Mouse (Mus musculus) mammary gland, adult 2 months (tissue): Measurements from ENCODE around the gene Nsmce4a. TPM values are rescaled to one million over a fixed set of nuclear protein-coding genes. Genes with fewer than 3 reads are reported as not detected.

Source experiments
- polyA plus RNA-seq: library from polyadenylated mRNA; depleted of rRNA; stranded (reverse); fragments of >200 nt; gene quantifications from 2 replicates; pipeline ENCODE4 v1.2.3, GENCODE M21; 2012; ENCODE audit warnings: low replicate concordance; rRNA removed

Gene Nsmce4a
- 18.5 and 42.4 TPM in 2 replicates for polyA plus RNA-seq

GRCm38 (mm10) chr7:130572821-130573220 lies at the start of gene Nsmce4a:
Gene Nsmce4a (minus strand): TSS chr7:130573118.

DNA sequence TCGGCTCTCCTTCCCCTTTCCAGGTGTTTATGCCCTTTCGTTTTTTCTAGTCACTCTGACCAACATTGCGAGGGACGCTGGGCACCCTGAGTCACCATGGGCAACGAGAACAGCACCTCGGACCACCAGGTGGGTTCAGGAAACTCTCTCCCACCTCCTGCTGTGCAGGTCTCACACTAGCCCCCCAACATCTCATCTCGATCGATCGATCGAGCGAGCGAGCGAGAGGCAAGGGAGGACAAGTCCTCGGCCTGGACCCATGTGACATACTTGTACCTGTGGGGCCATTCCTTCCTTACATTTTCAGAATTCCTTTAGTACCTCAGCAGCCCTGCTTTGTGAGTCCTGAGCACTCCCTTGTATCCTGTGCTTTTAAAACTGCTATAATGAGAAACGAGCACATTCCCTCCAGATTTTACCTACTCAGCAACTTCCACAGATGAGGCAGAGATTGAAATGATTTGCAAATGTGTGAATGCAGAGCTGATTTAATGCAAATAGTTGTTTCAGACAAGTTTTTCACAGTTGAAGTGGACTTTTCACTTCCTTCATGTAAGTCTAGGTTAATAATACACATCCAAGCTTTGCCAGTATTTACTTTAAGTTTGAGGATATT lies 4.6 kb upstream of the Nsmce4a start, which contains the start of gene Tacc2:
Gene Tacc2, plus strand, starts transcription at position 51 of the 616 bp plus-strand sequence.

GRCm38 (mm10) chr7:130520049-130520425 lies 52.9 kb downstream of the Nsmce4a start, which contains the start of gene Ate1:
Gene Ate1 (minus strand): TSS chr7:130520369.

Other genes starting within 250 kb of the Nsmce4a start
- 3.5 and 6.9 TPM in 2 replicates for gene Ate1, start 52.7 kb downstream of the Nsmce4a start, polyA plus RNA-seq
- 37.2 and 59.7 TPM in 2 replicates for gene Tacc2, start 4.3 kb upstream of the Nsmce4a start, polyA plus RNA-seq
- 0.13 TPM in 1 of 2 replicates, not detected in the other for gene Btbd16, start 201.0 kb upstream of the Nsmce4a start, polyA plus RNA-seq